Mouse (Mus musculus): Measurements from ENCODE around the gene Fam117b.

Fam117b gene

DNA sequence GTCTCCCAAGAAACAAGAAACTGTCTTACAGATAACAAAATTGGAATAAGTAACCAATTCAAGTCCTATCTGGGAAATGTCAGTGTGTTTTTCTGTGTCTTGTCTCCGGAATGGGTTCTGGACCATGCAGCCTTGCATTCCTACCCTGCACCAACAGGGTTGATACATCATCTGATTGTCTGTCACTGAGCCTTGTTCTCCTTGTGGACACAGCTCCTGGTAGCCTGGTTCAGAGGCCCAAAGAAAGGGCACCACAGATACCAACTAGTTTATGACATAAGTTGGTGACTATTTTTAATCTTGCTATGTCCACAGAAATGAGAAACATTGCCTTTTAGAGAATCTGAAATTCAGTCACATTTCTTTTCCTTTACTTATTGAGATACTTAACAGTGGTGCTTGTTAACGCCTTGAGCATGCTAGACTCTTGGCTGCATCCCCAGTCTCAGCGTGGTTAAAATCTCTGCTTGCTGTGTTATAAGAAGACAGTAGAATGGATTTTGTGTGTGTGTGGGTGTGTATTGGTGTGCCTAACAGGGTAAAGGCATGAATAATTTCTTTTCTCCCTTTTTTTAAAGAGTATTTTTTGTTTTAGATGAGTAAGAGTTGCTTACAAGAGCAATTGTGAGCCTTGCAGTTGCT lies 74.7 kb downstream of the Fam117b start:
- no peak for DNase-seq

DNA sequence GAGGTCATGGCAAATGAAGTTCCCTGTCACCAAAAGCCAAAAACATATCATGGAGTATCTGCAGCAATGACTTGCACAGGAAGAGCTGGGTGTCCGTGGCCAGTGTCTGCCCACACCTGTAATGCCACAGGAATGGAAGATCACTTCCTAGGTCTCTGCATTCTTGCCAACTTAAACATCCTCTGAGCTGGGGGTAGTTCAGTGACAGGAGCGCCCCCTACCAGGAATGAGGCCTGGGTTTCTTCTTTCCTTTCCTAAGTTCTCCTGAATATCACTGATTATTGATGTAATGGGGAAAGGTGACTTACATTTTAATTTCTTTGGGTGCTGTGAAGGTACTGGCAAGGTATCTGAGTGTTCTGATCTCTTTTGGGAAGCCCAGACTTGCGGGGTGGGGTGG lies 82.8 kb downstream of the Fam117b start:
- no peak for DNase-seq

DNA sequence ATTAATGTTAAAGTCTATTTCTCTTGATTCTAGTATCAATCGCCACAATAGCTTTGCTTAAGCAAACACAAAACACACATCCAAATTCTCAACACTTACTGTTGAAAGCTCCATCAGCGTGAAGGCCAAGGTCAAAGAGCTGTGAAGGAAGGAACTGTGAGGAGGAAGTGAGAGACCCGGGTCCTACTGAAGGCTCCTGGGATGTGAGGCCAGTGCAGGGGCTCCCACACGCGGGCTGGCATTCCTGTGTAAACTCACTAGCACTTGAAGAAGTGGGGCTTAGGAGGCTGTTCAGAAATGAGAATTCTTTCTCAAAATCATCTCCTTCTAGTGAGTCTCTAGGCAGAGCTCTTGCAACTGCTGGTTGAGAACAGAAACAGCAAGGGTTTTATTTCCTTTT lies 84.5 kb downstream of the Fam117b start:
- DNase-seq: no peak

DNA sequence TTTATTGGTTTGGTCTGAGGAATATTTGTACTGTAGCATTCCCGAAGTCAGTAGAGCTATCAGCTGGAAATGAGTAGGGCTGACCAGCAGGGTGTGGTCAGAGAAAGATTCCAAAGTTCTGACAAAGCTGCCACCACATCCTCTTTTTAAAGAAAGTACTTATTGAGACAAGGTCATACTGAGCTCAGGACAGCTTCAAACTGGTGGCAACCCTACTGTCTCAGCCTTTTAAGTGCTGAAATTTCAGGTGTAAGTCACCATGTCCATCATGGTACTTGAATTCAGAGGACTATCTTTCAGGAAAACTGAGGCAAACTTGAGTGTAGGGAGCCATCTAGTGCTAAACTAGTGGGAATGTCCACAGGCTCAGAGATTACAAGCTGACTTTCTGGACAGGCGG lies 87.5 kb downstream of the Fam117b start:
- DNase-seq: no peak

DNA sequence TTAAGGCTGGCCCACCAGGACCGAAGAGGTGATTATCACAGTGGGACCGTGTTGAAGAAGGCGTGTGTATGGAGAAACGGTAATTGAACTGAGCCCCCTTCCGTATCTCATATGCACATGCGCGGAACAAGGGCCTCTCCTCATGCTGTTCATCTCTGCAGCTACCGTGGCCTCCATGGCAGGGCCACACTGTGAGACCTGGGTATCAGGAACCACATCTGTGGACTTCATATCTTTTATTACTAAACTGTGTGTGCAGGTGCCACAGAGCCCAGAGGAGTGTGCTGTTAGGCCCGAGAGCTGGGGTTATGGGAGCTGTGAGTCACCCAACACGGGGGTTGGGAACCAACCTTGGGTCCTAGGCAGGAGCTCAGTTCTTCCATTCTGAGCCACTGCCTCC lies 94.5 kb downstream of the Fam117b start:
- DNase-seq: no peak

DNA sequence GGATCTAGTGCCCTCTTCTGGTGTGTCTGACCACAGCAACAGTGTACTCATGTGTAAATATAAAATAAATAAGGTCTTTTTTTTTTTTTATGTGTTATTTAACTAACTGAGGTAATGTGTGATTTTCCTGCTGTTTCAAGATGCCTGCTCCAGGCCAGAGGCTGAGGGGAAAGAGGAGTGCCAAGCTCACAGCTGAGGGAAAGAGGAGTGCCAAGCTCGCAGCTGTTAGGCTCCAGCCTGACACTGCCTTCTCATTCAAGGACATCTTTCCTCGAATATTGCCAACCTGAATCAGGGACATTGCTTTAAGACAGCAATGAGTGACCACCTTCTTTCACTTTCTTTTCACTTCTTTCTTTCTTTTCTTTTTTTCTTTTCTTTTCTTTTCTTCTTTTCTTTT lies 95.9 kb downstream of the Fam117b start:
- DNase-seq: no peak

DNA sequence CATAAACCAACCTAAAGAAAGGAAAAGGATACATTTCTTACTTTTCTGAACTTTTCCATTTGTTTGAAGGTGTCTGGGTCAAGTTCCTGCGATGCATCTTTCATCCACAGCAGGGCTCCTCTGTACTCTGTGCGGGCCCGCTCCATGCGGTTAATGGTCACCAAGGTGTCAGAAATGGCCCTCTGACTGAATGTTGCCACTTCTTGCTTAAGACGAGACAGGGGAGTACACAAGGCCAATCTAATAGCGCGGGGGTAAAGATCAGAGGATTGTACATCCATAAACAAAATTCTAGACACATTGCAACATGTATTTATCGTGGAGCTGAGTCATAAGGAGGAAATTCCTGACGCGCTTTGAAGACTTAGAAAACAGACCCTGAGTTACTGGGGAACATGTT lies 101.0 kb downstream of the Fam117b start:
- no peak for DNase-seq

DNA sequence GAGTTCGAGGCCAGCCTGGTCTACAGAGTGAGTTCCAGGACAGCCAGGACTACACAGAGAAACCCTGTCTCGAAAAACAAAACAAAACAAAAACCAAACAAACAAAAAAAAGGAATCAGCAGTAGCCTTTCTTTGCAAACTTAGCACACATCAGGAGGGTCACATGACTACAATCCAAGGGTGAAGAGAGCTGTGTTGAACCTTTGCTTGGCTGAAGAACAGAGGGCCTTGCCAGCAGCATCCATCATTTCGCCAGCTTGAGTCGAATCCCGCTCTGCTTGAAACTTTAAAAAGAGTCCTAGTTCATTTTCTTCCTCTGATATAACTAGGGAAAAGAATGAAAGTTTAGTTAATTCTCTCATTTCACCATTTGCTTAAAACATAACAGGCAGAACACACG lies 102.7 kb downstream of the Fam117b start:
- DNase-seq: no peak

DNA sequence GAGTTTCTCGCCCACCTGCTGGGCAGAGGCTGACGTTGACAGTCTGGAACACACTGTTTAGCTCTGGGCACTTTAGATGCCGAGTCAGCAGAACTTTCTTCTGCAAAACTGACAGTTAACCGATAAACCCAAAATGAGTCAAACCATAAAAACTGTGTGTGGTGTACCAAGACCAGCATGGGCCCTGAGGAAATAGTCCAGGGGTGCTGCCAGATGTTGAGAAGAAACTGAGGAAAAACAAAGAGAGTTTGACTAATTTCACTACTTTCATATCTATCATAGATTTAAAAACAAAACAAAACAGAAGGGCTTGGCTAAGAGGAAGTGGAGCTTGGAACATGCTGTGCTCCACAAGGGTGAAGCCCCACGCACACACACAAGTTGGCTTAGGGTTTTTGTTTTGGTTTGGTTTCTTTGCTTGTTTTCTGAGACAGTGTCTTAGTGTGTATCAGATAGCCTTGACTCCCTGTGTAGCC lies 103.4 kb downstream of the Fam117b start:
- DNase-seq: peak in 1 of 2 experiments; percentile 45

DNA sequence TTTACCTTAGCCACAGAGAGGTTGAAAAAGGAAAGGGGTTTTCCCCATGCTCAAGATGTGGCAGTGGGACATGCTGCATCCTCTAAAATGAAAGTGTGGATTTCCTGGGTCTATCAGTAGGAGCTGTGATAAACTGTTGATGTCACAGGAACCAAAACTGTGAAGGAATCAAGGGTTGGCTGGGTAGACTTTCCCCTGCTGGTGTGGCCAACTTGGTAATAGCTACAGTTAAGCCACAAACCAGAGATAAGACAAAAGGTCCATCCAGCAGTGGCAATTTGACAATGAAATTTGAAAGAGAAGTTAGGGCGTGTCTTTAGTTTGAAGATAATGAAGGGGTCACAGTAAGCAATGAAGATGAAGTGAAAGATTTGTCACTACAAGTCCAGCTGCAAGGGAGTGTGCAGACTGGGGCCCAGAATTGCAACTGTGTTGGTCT lies 104.2 kb downstream of the Fam117b start:
- no peak for DNase-seq

Data from kidney, postnatal 25 days (tissue).